In genomic region chr17:24393527-24393926, GRCm38 (mm10) we compare ENCODE assay signal across 19 mouse cellular contexts. TPM values are rescaled to one million over a fixed set of nuclear protein-coding genes. Genes with fewer than 3 reads are reported as not detected.
DNase-seq lines count a peak whose midpoint lies in the region; ATAC-seq and TF ChIP-seq lines count a peak whose summit lies in the region.
"Had no signal": no experiment of that assay in that cellular context is flagged by ENCODE, and none has a peak within 500 bp of the region (broad histone marks: within the 10 kb centered on the region; RNA-seq: fewer than 3 reads in every experiment).

No protein-coding gene starts in this region.

- 31% methylated on average over 4 of the region's 4 CpGs for WGBS in kidney, embryonic 16.5 days
- 22% methylated on average over 4 of the region's 4 CpGs for WGBS in kidney, embryonic 14.5 days
- WGBS in lung, postnatal 0 days, result 38% methylated on average over 4 of the region's 4 CpGs
- WGBS in intestine, postnatal 0 days, result 19% methylated on average over 4 of the region's 4 CpGs
- WGBS in hindbrain, embryonic 12.5 days, result 43% methylated on average over 4 of the region's 4 CpGs

- H3K27ac ChIP-seq in kidney, embryonic 16.5 days (ENCODE audit: low read length), result no peak overlapping the region
- no peak overlapping the region for H3K27ac ChIP-seq in kidney, embryonic 14.5 days (ENCODE audit: low read depth, low read length)
- no peak overlapping the region for H3K27ac ChIP-seq in lung, postnatal 0 days (ENCODE audit: low read length)
- H3K27ac ChIP-seq in intestine, postnatal 0 days (ENCODE audit: low read depth, low read length), result no peak overlapping the region
- no peak overlapping the region for H3K27ac ChIP-seq in hindbrain, embryonic 12.5 days
- H3K27ac ChIP-seq: heart, embryonic 15.5 days; hindbrain, embryonic 14.5 days; midbrain, embryonic 13.5 days had no signal

- H3K27me3 ChIP-seq in kidney, embryonic 16.5 days (ENCODE audit: insufficient read depth, low read length), result no peaks in the 10 kb centered on the region
- no peaks in the 10 kb centered on the region for H3K27me3 ChIP-seq in kidney, embryonic 14.5 days (ENCODE audit: control insufficient read depth, insufficient read depth, low read length)
- no peaks in the 10 kb centered on the region for H3K27me3 ChIP-seq in lung, postnatal 0 days (replicated peaks; ENCODE audit: insufficient read depth, low read length)
- H3K27me3 ChIP-seq in intestine, postnatal 0 days (replicated peaks; ENCODE audit: control insufficient read depth, insufficient read depth, low read length), result no peaks in the 10 kb centered on the region
- no peaks in the 10 kb centered on the region for H3K27me3 ChIP-seq in hindbrain, embryonic 12.5 days
- H3K27me3 ChIP-seq: heart, embryonic 15.5 days; megakaryocyte, embryonic 14.5 days; midbrain, embryonic 13.5 days had no signal

- peak; percentile 54; the same call in 1 of the 2 replicates for ATAC-seq in kidney, embryonic 16.5 days (ENCODE audit: low FRiP score, low TSS enrichment)
- ATAC-seq in kidney, embryonic 14.5 days (ENCODE audit: low FRiP score, low TSS enrichment), result no peak
- peak; percentile 46 for ATAC-seq in lung, postnatal 0 days
- ATAC-seq in intestine, postnatal 0 days, result peak; percentile 83
- no peak for ATAC-seq in hindbrain, embryonic 12.5 days (ENCODE audit: low FRiP score)
- ATAC-seq: forebrain, postnatal 0 days; inflammation-experienced regulatory T-cells, adult 6 months; liver, postnatal 0 days; midbrain, embryonic 13.5 days had no signal

- no peak overlapping the region for H3K9ac ChIP-seq in kidney, embryonic 16.5 days (replicated peaks; ENCODE audit: low read length)
- H3K9ac ChIP-seq in kidney, embryonic 14.5 days (ENCODE audit: low read depth, low read length), result no peak overlapping the region
- no peak overlapping the region for H3K9ac ChIP-seq in lung, postnatal 0 days (replicated peaks; ENCODE audit: low read depth)
- no peak overlapping the region for H3K9ac ChIP-seq in intestine, postnatal 0 days (ENCODE audit: low read depth, low read length)
- H3K9ac ChIP-seq in hindbrain, embryonic 12.5 days, result no peak overlapping the region
- H3K9ac ChIP-seq: forebrain, postnatal 0 days; heart, embryonic 15.5 days; hindbrain, embryonic 14.5 days; liver, postnatal 0 days; midbrain, embryonic 13.5 days had no signal

- peak; percentile 35 for DNase-seq in lung, postnatal 0 days (ENCODE audit: low spot score)
- no peak for DNase-seq in lung, postnatal 4 days
- DNase-seq in thymus, postnatal 36 days, result no peak
- DNase-seq: adrenal gland, postnatal 36 days; cerebellum, adult 9-10 months; forebrain, postnatal 0 days; heart, postnatal 36 days; liver, postnatal 0 days; thymus, postnatal 14 days had no signal

- no peak for TF ChIP-seq EP300 in lung, postnatal 0 days (IDR thresholded peaks at IDR 0.05)

- TF ChIP-seq CTCF in lung, postnatal 0 days (IDR thresholded peaks at IDR 0.05), result no peak
- no peak for TF ChIP-seq CTCF in intestine, postnatal 0 days (IDR thresholded peaks at IDR 0.05; ENCODE audit: low read depth)

- 0 out of 2 replicates have a peak, but pooled peaks cover 5% of the 10 kb centered on the region for H3K36me3 ChIP-seq in kidney, embryonic 16.5 days (ENCODE audit: insufficient read depth, low read length)
- no peaks in the 10 kb centered on the region for H3K36me3 ChIP-seq in kidney, embryonic 14.5 days (ENCODE audit: control insufficient read depth, insufficient read depth, low read length)
- 0 out of 2 replicates have a peak, but pooled peaks cover 4% of the 10 kb centered on the region for H3K36me3 ChIP-seq in lung, postnatal 0 days (ENCODE audit: insufficient read depth, low read length)
- peaks cover 5% of the 10 kb centered on the region; the same call in 1 of the 2 replicates for H3K36me3 ChIP-seq in intestine, postnatal 0 days (ENCODE audit: control insufficient read depth, insufficient read depth)
- H3K36me3 ChIP-seq in hindbrain, embryonic 12.5 days, result peaks cover 35% of the 10 kb centered on the region

- H3K4me3 ChIP-seq in kidney, embryonic 16.5 days (ENCODE audit: low read length), result no peak overlapping the region
- H3K4me3 ChIP-seq in kidney, embryonic 14.5 days (ENCODE audit: low read length), result no peak overlapping the region
- no peak overlapping the region for H3K4me3 ChIP-seq in lung, postnatal 0 days (ENCODE audit: low read depth, low read length)
- no peak overlapping the region for H3K4me3 ChIP-seq in intestine, postnatal 0 days (ENCODE audit: low read depth, low read length)
- no peak overlapping the region for H3K4me3 ChIP-seq in hindbrain, embryonic 12.5 days
- H3K4me3 ChIP-seq: heart, embryonic 15.5 days; megakaryocyte, embryonic 14.5 days; midbrain, embryonic 13.5 days had no signal

- no peaks in the 10 kb centered on the region for H3K9me3 ChIP-seq in kidney, embryonic 16.5 days (ENCODE audit: low read length)
- H3K9me3 ChIP-seq in kidney, embryonic 14.5 days (ENCODE audit: control insufficient read depth, low read length), result no peaks in the 10 kb centered on the region
- no peaks in the 10 kb centered on the region for H3K9me3 ChIP-seq in lung, postnatal 0 days (ENCODE audit: low read length)
- no peaks in the 10 kb centered on the region for H3K9me3 ChIP-seq in intestine, postnatal 0 days (ENCODE audit: control insufficient read depth)
- H3K9me3 ChIP-seq in hindbrain, embryonic 12.5 days (replicated peaks), result no peaks in the 10 kb centered on the region
- H3K9me3 ChIP-seq: heart, embryonic 15.5 days; megakaryocyte, embryonic 14.5 days; midbrain, embryonic 13.5 days had no signal

- H3K4me2 ChIP-seq in kidney, embryonic 16.5 days (replicated peaks; ENCODE audit: low read depth, low read length), result no peak overlapping the region
- H3K4me2 ChIP-seq in kidney, embryonic 14.5 days (replicated peaks; ENCODE audit: low read depth, low read length), result no peak overlapping the region
- no peak overlapping the region for H3K4me2 ChIP-seq in lung, postnatal 0 days (replicated peaks; ENCODE audit: low read depth, low read length)
- no peak overlapping the region for H3K4me2 ChIP-seq in intestine, postnatal 0 days (replicated peaks; ENCODE audit: low read depth)
- H3K4me2 ChIP-seq in hindbrain, embryonic 12.5 days (replicated peaks), result no peak overlapping the region
- H3K4me2 ChIP-seq: heart, embryonic 15.5 days; hindbrain, embryonic 14.5 days; midbrain, embryonic 13.5 days had no signal

- H3K4me1 ChIP-seq in kidney, embryonic 16.5 days (ENCODE audit: insufficient read depth, low read length), result no peaks in the 10 kb centered on the region
- H3K4me1 ChIP-seq in kidney, embryonic 14.5 days (ENCODE audit: control insufficient read depth, insufficient read depth, low read length), result no peaks in the 10 kb centered on the region
- no peaks in the 10 kb centered on the region for H3K4me1 ChIP-seq in lung, postnatal 0 days (ENCODE audit: insufficient read depth, low read depth, low read length)
- no peaks in the 10 kb centered on the region for H3K4me1 ChIP-seq in intestine, postnatal 0 days (replicated peaks; ENCODE audit: control insufficient read depth, insufficient read depth, low read length)
- no peaks in the 10 kb centered on the region for H3K4me1 ChIP-seq in hindbrain, embryonic 12.5 days
- H3K4me1 ChIP-seq: heart, embryonic 15.5 days; midbrain, embryonic 13.5 days had no signal

RNA-seq across cellular contexts. Expression of gene Rnps1, which starts 20.8 kb away (rescaled TPM):
- 300 and 327 TPM in 2 replicates for polyA plus RNA-seq in kidney, embryonic 16.5 days (2015; fragmentation: Nextera tagmentation; extraction: Ambion mirVana)
- polyA plus RNA-seq in kidney, embryonic 14.5 days (2014; fragmentation: Nextera tagmentation; extraction: Ambion mirVana), result 306 and 312 TPM in 2 replicates
- polyA plus RNA-seq in lung, postnatal 0 days (2015; fragmentation: Nextera tagmentation; extraction: Ambion mirVana), result 99.6 and 109 TPM in 2 replicates
- polyA plus RNA-seq in intestine, postnatal 0 days (2015; fragmentation: Nextera tagmentation; extraction: Ambion mirVana), result 111 and 114 TPM in 2 replicates
- polyA plus RNA-seq in hindbrain, embryonic 12.5 days (2016; fragmentation: Nextera tagmentation; extraction: Ambion mirVana), result 326 and 328 TPM in 2 replicates

RNA-seq across cellular contexts. Expression of gene Eci1, which starts 32.9 kb away (rescaled TPM):
- polyA plus RNA-seq in kidney, embryonic 16.5 days (2015; fragmentation: Nextera tagmentation; extraction: Ambion mirVana), result 141 and 143 TPM in 2 replicates
- 114 and 120 TPM in 2 replicates for polyA plus RNA-seq in kidney, embryonic 14.5 days (2014; fragmentation: Nextera tagmentation; extraction: Ambion mirVana)
- polyA plus RNA-seq in lung, postnatal 0 days (2015; fragmentation: Nextera tagmentation; extraction: Ambion mirVana), result 81.7 and 92.6 TPM in 2 replicates
- 96.4 and 106 TPM in 2 replicates for polyA plus RNA-seq in intestine, postnatal 0 days (2015; fragmentation: Nextera tagmentation; extraction: Ambion mirVana)
- 59.3 and 62.4 TPM in 2 replicates for polyA plus RNA-seq in hindbrain, embryonic 12.5 days (2016; fragmentation: Nextera tagmentation; extraction: Ambion mirVana)

RNA-seq across cellular contexts. Expression of gene Abca3, which starts 41.8 kb away (rescaled TPM):
- 20.8 and 22.6 TPM in 2 replicates for polyA plus RNA-seq in kidney, embryonic 16.5 days (2015; fragmentation: Nextera tagmentation; extraction: Ambion mirVana)
- polyA plus RNA-seq in kidney, embryonic 14.5 days (2014; fragmentation: Nextera tagmentation; extraction: Ambion mirVana), result 10.0 and 13.1 TPM in 2 replicates
- 66.4 and 71.5 TPM in 2 replicates for polyA plus RNA-seq in lung, postnatal 0 days (2015; fragmentation: Nextera tagmentation; extraction: Ambion mirVana)
- 11.3 and 12.7 TPM in 2 replicates for polyA plus RNA-seq in intestine, postnatal 0 days (2015; fragmentation: Nextera tagmentation; extraction: Ambion mirVana)
- polyA plus RNA-seq in hindbrain, embryonic 12.5 days (2016; fragmentation: Nextera tagmentation; extraction: Ambion mirVana), result 21.4 and 21.7 TPM in 2 replicates

RNA-seq across cellular contexts. Expression of gene Abca17, which starts 42.7 kb away (rescaled TPM):
- 0.22 TPM in 1 of 2 replicates, not detected in the other for polyA plus RNA-seq in kidney, embryonic 16.5 days (2015; fragmentation: Nextera tagmentation; extraction: Ambion mirVana)
- not detected in 2 replicates for polyA plus RNA-seq in kidney, embryonic 14.5 days (2014; fragmentation: Nextera tagmentation; extraction: Ambion mirVana)
- 1.5 and 1.7 TPM in 2 replicates for polyA plus RNA-seq in lung, postnatal 0 days (2015; fragmentation: Nextera tagmentation; extraction: Ambion mirVana)
- not detected in 2 replicates for polyA plus RNA-seq in intestine, postnatal 0 days (2015; fragmentation: Nextera tagmentation; extraction: Ambion mirVana)
- polyA plus RNA-seq in hindbrain, embryonic 12.5 days (2016; fragmentation: Nextera tagmentation; extraction: Ambion mirVana), result 0.15 and 0.16 TPM in 2 replicates
- polyA plus RNA-seq: forebrain, embryonic 11.5 days; heart, embryonic 15.5 days; inflammation-experienced regulatory T-cells, adult 6 months; liver, postnatal 0 days had no signal

RNA-seq across cellular contexts. Expression of gene Dnase1l2, which starts 49.4 kb away (rescaled TPM):
- polyA plus RNA-seq in kidney, embryonic 16.5 days (2015; fragmentation: Nextera tagmentation; extraction: Ambion mirVana), result 3.2 and 5.5 TPM in 2 replicates
- 2.5 and 2.8 TPM in 2 replicates for polyA plus RNA-seq in kidney, embryonic 14.5 days (2014; fragmentation: Nextera tagmentation; extraction: Ambion mirVana)
- 1.1 and 1.4 TPM in 2 replicates for polyA plus RNA-seq in lung, postnatal 0 days (2015; fragmentation: Nextera tagmentation; extraction: Ambion mirVana)
- polyA plus RNA-seq in intestine, postnatal 0 days (2015; fragmentation: Nextera tagmentation; extraction: Ambion mirVana), result 0.73 and 0.80 TPM in 2 replicates
- polyA plus RNA-seq in hindbrain, embryonic 12.5 days (2016; fragmentation: Nextera tagmentation; extraction: Ambion mirVana), result 4.2 and 7.0 TPM in 2 replicates

Comparison
In these comparisons a context has a peak if more than half of its experiments do, and no peak if none do; other contexts are left out.
1. ATAC-seq: peak in kidney, embryonic 16.5 days (single experiment), lung, postnatal 0 days (single experiment) and intestine, postnatal 0 days (single experiment); none in kidney, embryonic 14.5 days (single experiment) and hindbrain, embryonic 12.5 days (single experiment).